Mouse (Mus musculus): Measurements from ENCODE around the gene Ctbp1.

GRCm38 (mm10) chr5:33208533-33209245 lies 66.1 kb downstream of the Ctbp1 start:
- TF ChIP-seq CTCF (IDR thresholded peaks at IDR 0.05; ENCODE audit: low read depth), result no peak
- TF ChIP-seq EP300 (optimal IDR thresholded peaks at IDR 0.05), result no peak
